Comparison of ENCODE assay signal across 8 mouse cellular contexts in genomic region chr5:33021622-33022021, GRCm38 (mm10). TPM values are rescaled to one million over a fixed set of nuclear protein-coding genes. Genes with fewer than 3 reads are reported as not detected.
A peak's percentile ranks its signal among the peaks of the same experiment; 100 is the strongest.
DNase-seq lines count a peak whose midpoint lies in the region; ATAC-seq and TF ChIP-seq lines count a peak whose summit lies in the region.

No protein-coding gene starts in this region.

- no peak overlapping the region for H3K4me2 ChIP-seq in lung, postnatal 0 days (replicated peaks; ENCODE audit: low read depth, low read length)

- H3K27ac ChIP-seq in gastrocnemius, adult 2 months = no peak overlapping the region
- H3K27ac ChIP-seq in thymus, adult 2 months (ENCODE audit: control insufficient read depth, insufficient read depth, low read length) = no peak overlapping the region
- no peak overlapping the region for H3K27ac ChIP-seq in lung, postnatal 0 days (ENCODE audit: low read length)
- H3K27ac ChIP-seq in embryonic facial prominence, embryonic 10.5 days (replicated peaks) = no peak overlapping the region

- ATAC-seq in lung, postnatal 0 days = no peak

- intact Hi-C loops in gastrocnemius, adult 2 months (cut with DNase I) = no loop called here

- H3K9me3 ChIP-seq in lung, postnatal 0 days (ENCODE audit: low read length) = no peaks in the 10 kb centered on the region
- H3K9me3 ChIP-seq in embryonic facial prominence, embryonic 10.5 days = no peaks in the 10 kb centered on the region

- TF ChIP-seq EP300 in lung, postnatal 0 days (IDR thresholded peaks at IDR 0.05) = no peak

- WGBS in thymus, adult 2 months = 67% methylated on average over 2 of the region's 2 CpGs
- 72% methylated on average over 2 of the region's 2 CpGs for WGBS in lung, postnatal 0 days
- 86% methylated on average over 2 of the region's 2 CpGs for WGBS in embryonic facial prominence, embryonic 10.5 days

- peaks cover 17% of the 10 kb centered on the region for H3K36me3 ChIP-seq in thymus, adult 2 months (ENCODE audit: control insufficient read depth, insufficient read depth, low read length)
- no peaks in the 10 kb centered on the region for H3K36me3 ChIP-seq in lung, postnatal 0 days (ENCODE audit: insufficient read depth, low read length)
- peaks cover 55% of the 10 kb centered on the region for H3K36me3 ChIP-seq in embryonic facial prominence, embryonic 10.5 days (replicated peaks)

- peak; percentile 52 for TF ChIP-seq CTCF in gastrocnemius, adult 2 months (IDR thresholded peaks at IDR 0.05)
- no peak for TF ChIP-seq CTCF in thymus, adult 2 months (IDR thresholded peaks at IDR 0.05; ENCODE audit: borderline replicate concordance, control insufficient read depth, extremely low read depth, insufficient read depth, low read length, poor library complexity)
- peak; percentile 63 for TF ChIP-seq CTCF in lung, postnatal 0 days (IDR thresholded peaks at IDR 0.05)

- H3K4me1 ChIP-seq in thymus, adult 2 months (replicated peaks; ENCODE audit: control insufficient read depth, insufficient read depth, low read length) = peaks cover 5% of the 10 kb centered on the region
- H3K4me1 ChIP-seq in lung, postnatal 0 days (ENCODE audit: insufficient read depth, low read depth, low read length) = peaks cover 14% of the 10 kb centered on the region; the same call in 1 of the 2 replicates
- H3K4me1 ChIP-seq in embryonic facial prominence, embryonic 10.5 days = peaks cover 24% of the 10 kb centered on the region

- no peaks in the 10 kb centered on the region for H3K27me3 ChIP-seq in thymus, adult 2 months (ENCODE audit: control insufficient read depth, insufficient read depth, low read length)
- H3K27me3 ChIP-seq in lung, postnatal 0 days (replicated peaks; ENCODE audit: insufficient read depth, low read length) = no peaks in the 10 kb centered on the region
- no peaks in the 10 kb centered on the region for H3K27me3 ChIP-seq in embryonic facial prominence, embryonic 10.5 days (replicated peaks; ENCODE audit: low read depth, poor library complexity, severe bottlenecking)

- DNase-seq in gastrocnemius, adult 2 months = no peak
- no peak for DNase-seq in gastrocnemius, adult 8-10 months (ENCODE audit: low spot score in 2 of 2)
- peak; percentile 51 for DNase-seq in thymus, adult 2 months
- no peak for DNase-seq in thymus, adult 18-20 months
- peak; percentile 29 for DNase-seq in lung, postnatal 0 days (ENCODE audit: low spot score)
- peak; percentile 57 for DNase-seq in thymus, postnatal 4 days
- no peak for DNase-seq in embryonic facial prominence, embryonic 10.5 days (ENCODE audit: low spot score)
- DNase-seq in right cerebral cortex, postnatal 10 days (ENCODE audit: low spot score in 2 of 2) = no peak

- H3K9ac ChIP-seq in lung, postnatal 0 days (replicated peaks; ENCODE audit: low read depth) = no peak overlapping the region

- no peak overlapping the region for H3K4me3 ChIP-seq in gastrocnemius, adult 2 months
- no peak overlapping the region for H3K4me3 ChIP-seq in thymus, adult 2 months (ENCODE audit: control insufficient read depth, insufficient read depth, low read length)
- H3K4me3 ChIP-seq in lung, postnatal 0 days (ENCODE audit: low read depth, low read length) = no peak overlapping the region
- no peak overlapping the region for H3K4me3 ChIP-seq in embryonic facial prominence, embryonic 10.5 days

- TF ChIP-seq POLR2A in thymus, adult 2 months (IDR thresholded peaks at IDR 0.05; ENCODE audit: control insufficient read depth, extremely low read depth, insufficient read depth, low read length, poor library complexity) = no peak

RNA-seq across cellular contexts. Expression of gene Ywhah, which starts 3.0 kb away (rescaled TPM):
- 10 to 100 TPM; 39.5 to 59.5 TPM for total RNA-seq in gastrocnemius, adult 2 months (2021)
- 10 to 100 TPM; 41.2 to 58.3 (median 44.9) TPM for total RNA-seq in gastrocnemius, adult 8-10 months (2022)
- 171 and 214 TPM in 2 replicates for polyA plus RNA-seq in thymus, adult 2 months (2012; rRNA removed)
- polyA plus RNA-seq in lung, postnatal 0 days (2015; fragmentation: Nextera tagmentation; extraction: Ambion mirVana) = 242 and 276 TPM in 2 replicates
- polyA plus RNA-seq in embryonic facial prominence, embryonic 10.5 days (2016; fragmentation: Nextera tagmentation; extraction: Ambion mirVana) = 421 and 423 TPM in 2 replicates

Comparison
In these comparisons a context has a peak if more than half of its experiments do, and no peak if none do; other contexts are left out.
1. DNase-seq: peak in thymus, adult 2 months (single experiment), lung, postnatal 0 days (single experiment) and thymus, postnatal 4 days (single experiment); none in gastrocnemius, adult 2 months (single experiment), gastrocnemius, adult 8-10 months (0 of 2), thymus, adult 18-20 months (0 of 2), embryonic facial prominence, embryonic 10.5 days (single experiment) and right cerebral cortex, postnatal 10 days (0 of 2).